Comparison of ENCODE assay signal across 8 mouse cellular contexts in the genomic region with DNA sequence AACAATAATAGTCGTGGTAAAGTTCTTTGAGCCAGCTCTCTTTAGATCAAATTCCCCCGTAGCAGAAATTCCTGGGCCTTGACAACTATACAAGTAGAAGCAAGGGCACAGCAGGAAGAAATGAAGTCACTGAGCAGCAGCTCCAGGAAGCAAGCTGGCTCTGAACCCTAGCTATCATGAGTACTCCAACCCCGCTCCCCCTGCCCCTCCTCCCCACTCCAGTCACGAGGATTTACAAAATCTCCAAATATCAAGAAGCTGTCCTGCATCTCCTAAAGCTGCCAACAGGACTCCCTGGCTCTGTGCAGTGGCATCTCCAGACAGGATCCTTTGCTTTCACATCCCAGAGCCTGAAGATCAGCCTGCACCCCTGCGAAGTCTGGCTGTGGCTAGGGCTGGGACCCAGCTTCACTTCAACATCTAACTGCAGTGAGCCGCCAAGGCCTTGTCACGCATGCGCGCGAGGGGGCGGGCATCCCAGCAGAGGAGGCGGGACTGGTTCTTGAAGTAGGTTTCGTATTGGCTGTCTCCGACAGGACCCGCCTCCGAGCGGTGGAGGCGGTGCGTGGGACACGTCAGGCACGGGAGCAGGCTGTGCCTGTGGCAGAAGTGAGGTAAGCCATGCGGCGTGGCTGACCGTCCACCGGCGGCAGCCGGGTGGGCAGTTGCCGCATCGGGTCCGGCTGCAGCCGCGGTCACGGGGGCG. TPM values are rescaled to one million over a fixed set of nuclear protein-coding genes. Genes with fewer than 3 reads are reported as not detected.
DNase-seq lines count a peak whose midpoint lies in the region; ATAC-seq lines count a peak whose summit lies in the region.

A gene (plus strand): TSS at position 568 of the 706 bp plus-strand sequence.

- H3K4me1 ChIP-seq in forebrain, embryonic 14.5 days (ENCODE audit: control insufficient read depth, insufficient read depth, low read length): peaks cover 7% of the 10 kb centered on the region
- H3K4me1 ChIP-seq in neural tube, embryonic 15.5 days: peaks cover 11% of the 10 kb centered on the region; the same call in 1 of the 2 replicates

- H3K4me3 ChIP-seq in forebrain, embryonic 14.5 days (ENCODE audit: low read depth, low read length): peak within 1 kb of the TSS; percentile 79
- H3K4me3 ChIP-seq in neural tube, embryonic 15.5 days (replicated peaks): peak within 1 kb of the TSS; percentile 87

- intact Hi-C loops in heart, postnatal 14 days (cut with DNase I): loop anchor here (2.0 to 5.0 kb wide), 2 partner anchors 61 to 203 kb away; a partner anchor contains a TSS

- H3K27me3 ChIP-seq in forebrain, embryonic 14.5 days (replicated peaks; ENCODE audit: control insufficient read depth, insufficient read depth, low read length): no peaks in the 10 kb centered on the region
- no peaks in the 10 kb centered on the region for H3K27me3 ChIP-seq in neural tube, embryonic 15.5 days (replicated peaks)

- peak within 1 kb of the TSS; percentile 96 for H3K4me2 ChIP-seq in forebrain, embryonic 14.5 days (ENCODE audit: low read length)
- H3K4me2 ChIP-seq in neural tube, embryonic 15.5 days: peak within 1 kb of the TSS; percentile 95

- H3K27ac ChIP-seq in forebrain, embryonic 14.5 days (ENCODE audit: low read depth, low read length): no peak within 1 kb of the TSS; the same call in 1 of the 2 replicates
- peak within 1 kb of the TSS; percentile 81 for H3K27ac ChIP-seq in neural tube, embryonic 15.5 days (replicated peaks)

- under 1% methylated on average over 34 of the region's 34 CpGs for WGBS in forebrain, embryonic 14.5 days
- 1% methylated on average over 34 of the region's 34 CpGs for WGBS in neural tube, embryonic 15.5 days

- DNase-seq in ES-CJ7 (ENCODE audit: low read depth, low spot score): peak; percentile 98
- peak; percentile 99 for DNase-seq in cerebellum, adult 11 months
- DNase-seq in forebrain, embryonic 14.5 days (ENCODE audit: low spot score): peak; percentile 99
- DNase-seq in heart, postnatal 14 days: peak; percentile 98
- DNase-seq in layer of hippocampus, adult 11-12 months (ENCODE audit: low spot score): peak; percentile 98
- peak; percentile 97 to 98 for DNase-seq in lung, adult 18-20 months
- DNase-seq in testis, postnatal 14 days (ENCODE audit: low spot score): peak; percentile 98

- no peaks in the 10 kb centered on the region for H3K9me3 ChIP-seq in forebrain, embryonic 14.5 days (replicated peaks; ENCODE audit: control insufficient read depth, low read length)
- H3K9me3 ChIP-seq in neural tube, embryonic 15.5 days (replicated peaks): no peaks in the 10 kb centered on the region

- no peaks in the 10 kb centered on the region for H3K36me3 ChIP-seq in forebrain, embryonic 14.5 days (ENCODE audit: control insufficient read depth, insufficient read depth, low read length)
- no peaks in the 10 kb centered on the region for H3K36me3 ChIP-seq in neural tube, embryonic 15.5 days

- peak; percentile 99 for ATAC-seq in forebrain, embryonic 14.5 days
- ATAC-seq in neural tube, embryonic 15.5 days (ENCODE audit: low FRiP score): peak; percentile 100

- peak within 1 kb of the TSS; percentile 72 for H3K9ac ChIP-seq in forebrain, embryonic 14.5 days (ENCODE audit: low read length)
- H3K9ac ChIP-seq in neural tube, embryonic 15.5 days (replicated peaks): peak within 1 kb of the TSS; percentile 79

RNA-seq across cellular contexts. Expression of the gene that starts here (rescaled TPM):
- polyA plus RNA-seq in forebrain, embryonic 14.5 days (2014; fragmentation: Nextera tagmentation; extraction: Ambion mirVana): 19.5 and 20.1 TPM in 2 replicates
- 10 to 100 TPM; 14.6 to 14.7 TPM for total RNA-seq in heart, postnatal 14 days (2021)
- 12.2 and 15.4 TPM in 2 replicates for polyA plus RNA-seq in neural tube, embryonic 15.5 days (2015; fragmentation: Nextera tagmentation; extraction: Ambion mirVana)
